Mouse (Mus musculus) forebrain, embryonic 16.5 days (tissue): Measurements from ENCODE around the gene Trpv5. TPM values are rescaled to one million over a fixed set of nuclear protein-coding genes. Genes with fewer than 3 reads are reported as not detected.

Experiments
- ATAC-seq: fragments of 200-750 bp; cut with Nextera tagmentation; 2 replicates; pipeline ENCODE4 v1.8.0; 2017; ENCODE audit warnings: mild to moderate bottlenecking, moderate library complexity
- H3K27ac ChIP-seq: fragments of 300-500 bp; sonication (generic); 2 replicates; pipeline ENCODE4 v1.5.1; 2014; ENCODE audit warnings: low read length, control low read depth
- H3K27me3 ChIP-seq: fragments of 300-500 bp; sonication (generic); replicated peaks from 2 replicates; pipeline ENCODE4 v1.6.1; 2014; ENCODE audit warnings: low read length; ENCODE audit not compliant: control insufficient read depth, insufficient read depth
- H3K36me3 ChIP-seq: fragments of 300-500 bp; sonication (generic); 2 replicates; pipeline ENCODE4 v1.6.1; 2014; ENCODE audit not compliant: control insufficient read depth, insufficient read depth
- H3K4me1 ChIP-seq: fragments of 300-500 bp; sonication (generic); replicated peaks from 2 replicates; pipeline ENCODE4 v1.6.1; 2014; ENCODE audit warnings: low read length; ENCODE audit not compliant: control insufficient read depth, insufficient read depth
- H3K4me2 ChIP-seq: fragments of 300-500 bp; sonication (generic); 2 replicates; pipeline ENCODE4 v1.6.1; 2014; ENCODE audit warnings: mild to moderate bottlenecking, low read length, control low read depth
- H3K4me3 ChIP-seq: fragments of 300-500 bp; sonication (generic); replicated peaks from 2 replicates; pipeline ENCODE4 v1.5.1; 2014; ENCODE audit warnings: mild to moderate bottlenecking, low read length, control low read depth
- H3K9ac ChIP-seq: fragments of 300-500 bp; sonication (generic); replicated peaks from 2 replicates; pipeline ENCODE4 v1.6.1; 2014; ENCODE audit warnings: low read depth, low read length, control low read depth
- H3K9me3 ChIP-seq: fragments of 300-500 bp; sonication (generic); 2 replicates; pipeline ENCODE4 v1.6.1; 2016; ENCODE audit warnings: low read length; ENCODE audit not compliant: control insufficient read depth
- WGBS: fragments of 180-500 bp; shearing (Covaris S2); extraction: QIAGEN DNeasy Blood & Tissue Kit; methylation state at CpG from one replicate; pipeline ENCODE4 v1.1.7; 2014; 5-methylcytosine and 5-hydroxymethylcytosine counted together
- polyA plus RNA-seq: library from polyadenylated mRNA; unstranded; fragments of >200 nt; fragmentation: Nextera tagmentation; extraction: Ambion mirVana; gene quantifications from 2 replicates; pipeline ENCODE4 v1.2.1, GENCODE M21; 2015

The Trpv5 gene
- polyA plus RNA-seq, 1 experiment from 2014 or later = not detected

DNA sequence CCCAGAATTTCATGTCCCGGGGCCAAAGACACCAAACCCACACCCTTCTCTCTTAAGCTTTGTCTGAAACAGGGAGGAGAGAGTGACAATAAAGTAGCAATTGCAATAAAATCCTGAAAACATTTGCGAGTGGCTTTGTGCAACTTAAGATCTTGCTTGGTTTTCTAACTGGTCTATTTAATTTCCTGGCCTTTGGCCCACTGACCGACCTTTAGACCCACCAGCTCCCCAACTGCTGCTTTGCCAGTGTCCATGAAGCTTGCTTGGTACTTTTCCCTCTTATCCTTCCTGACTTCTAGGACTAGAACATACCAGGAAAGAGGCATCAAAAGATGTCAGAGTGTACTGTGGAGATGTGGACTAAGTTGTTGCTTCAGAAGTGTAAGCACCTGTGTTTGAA lies 5.0 kb upstream of the Trpv5 start:
- Histone ChIP-seq H3K4me2 (no peak overlapping the region), H3K9me3 (no peaks in the 10 kb centered on the region), H3K4me1 (no peaks in the 10 kb centered on the region), H3K27me3 (no peaks in the 10 kb centered on the region), H3K4me3 (no peak overlapping the region), H3K9ac (no peak overlapping the region), H3K27ac (no peak overlapping the region), H3K36me3 (no peaks in the 10 kb centered on the region)
- WGBS = 86% methylated on average over 3 of the region's 3 CpGs
- no peak for ATAC-seq

DNA sequence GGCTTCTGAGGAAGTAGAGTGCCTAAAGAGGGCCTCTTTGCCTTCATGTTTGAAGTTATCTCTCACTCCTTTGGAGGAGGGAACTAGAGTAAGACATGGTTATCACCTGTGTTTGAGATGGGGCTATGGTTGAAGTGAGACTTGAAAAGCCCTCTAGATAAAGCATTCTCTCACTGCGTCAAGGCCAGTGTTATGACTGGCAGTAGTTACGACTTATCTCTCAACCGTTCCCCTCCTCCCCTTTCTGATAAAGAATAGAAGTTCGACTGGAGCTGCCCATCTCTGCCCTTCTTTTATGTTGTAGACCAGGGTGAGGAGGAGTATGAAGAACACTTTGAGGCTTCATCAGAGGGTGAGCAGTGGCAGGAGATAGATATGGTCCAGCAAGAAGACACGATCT lies 4.3 kb upstream of the Trpv5 start:
- Histone ChIP-seq H3K27me3 (no peaks in the 10 kb centered on the region), H3K4me2 (no peak overlapping the region), H3K4me3 (no peak overlapping the region), H3K4me1 (no peaks in the 10 kb centered on the region), H3K27ac (no peak overlapping the region), H3K9me3 (no peaks in the 10 kb centered on the region), H3K36me3 (no peaks in the 10 kb centered on the region), H3K9ac (no peak overlapping the region)
- ATAC-seq = no peak
- 93% methylated on average over 5 of the region's 5 CpGs for WGBS

DNA sequence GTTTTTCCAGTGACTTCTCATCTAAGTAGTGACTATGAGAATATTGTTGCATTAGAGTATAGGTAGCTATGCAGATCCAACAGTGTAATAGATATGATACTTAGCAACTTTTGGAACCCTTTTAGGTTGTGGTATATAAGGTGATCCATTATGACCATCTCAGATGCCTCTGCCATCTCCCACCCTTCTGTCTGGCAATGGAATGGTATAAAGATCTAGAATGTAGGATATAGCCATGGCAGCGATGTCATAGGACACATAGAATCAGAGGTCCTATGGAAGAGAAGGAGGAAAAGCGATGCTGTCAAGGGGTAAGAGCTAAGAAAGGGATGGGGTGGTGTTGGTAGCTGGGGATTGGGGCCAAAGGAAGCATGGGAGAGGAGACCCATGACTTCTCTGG lies 3.6 kb upstream of the Trpv5 start, which contains the start of gene Llcfc1:
TSS of gene Llcfc1 (plus strand) at position 301 of the 400 bp plus-strand sequence.
- ATAC-seq = no peak
- Histone ChIP-seq H3K9ac (no peak within 1 kb of the TSS), H3K27me3 (no peaks in the 10 kb centered on the region), H3K36me3 (no peaks in the 10 kb centered on the region), H3K9me3 (no peaks in the 10 kb centered on the region), H3K27ac (no peak within 1 kb of the TSS), H3K4me2 (no peak within 1 kb of the TSS), H3K4me1 (no peaks in the 10 kb centered on the region), H3K4me3 (no peak within 1 kb of the TSS)
- WGBS = 81% methylated on average over 2 of the region's 2 CpGs

DNA sequence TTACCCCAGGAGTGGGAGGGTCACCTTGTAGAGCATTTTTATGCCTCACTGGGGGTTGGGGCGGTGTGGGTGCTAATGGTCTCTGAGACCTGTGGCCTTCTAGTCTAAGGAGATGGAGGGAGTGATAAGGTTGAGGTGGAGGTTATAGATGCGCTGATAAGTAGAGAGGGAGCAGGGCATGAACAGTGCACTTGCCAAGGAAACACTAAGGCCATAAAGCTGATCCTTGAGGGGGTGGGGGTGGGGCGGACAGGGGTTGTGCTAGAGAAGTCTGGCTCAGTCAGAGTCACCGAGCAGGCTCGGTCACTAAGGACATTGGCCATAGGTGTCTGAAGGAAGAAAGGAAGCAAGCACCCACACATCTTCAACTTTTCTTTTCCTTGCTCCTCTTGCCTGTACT lies 1.1 kb upstream of the Trpv5 start:
- WGBS = 78% methylated on average over 5 of the region's 5 CpGs
- Histone ChIP-seq H3K4me3 (no peak overlapping the region), H3K27me3 (no peaks in the 10 kb centered on the region), H3K4me2 (no peak overlapping the region), H3K4me1 (no peaks in the 10 kb centered on the region), H3K36me3 (no peaks in the 10 kb centered on the region), H3K9me3 (no peaks in the 10 kb centered on the region), H3K9ac (no peak overlapping the region), H3K27ac (no peak overlapping the region)
- ATAC-seq = no peak

DNA sequence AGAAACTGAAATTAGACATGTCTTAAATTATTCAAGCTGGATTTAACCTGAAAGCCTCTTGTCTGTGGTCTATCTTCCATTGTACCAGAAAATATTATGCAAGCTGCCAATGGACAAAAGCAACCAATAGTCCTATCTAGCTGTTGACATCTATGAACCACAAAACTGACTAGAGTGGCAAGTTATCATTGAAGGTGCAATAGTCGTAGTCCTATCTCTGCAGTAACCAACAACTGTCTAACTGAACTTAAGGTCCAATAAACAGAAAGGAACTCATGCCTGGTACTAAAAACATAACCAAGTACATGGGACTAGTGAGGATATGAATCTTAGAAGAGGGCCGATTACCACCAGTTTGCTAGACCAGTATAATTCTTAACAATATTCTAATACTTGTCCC lies 4.0 kb downstream of the Trpv5 start:
- Histone ChIP-seq H3K9ac (no peak overlapping the region), H3K4me1 (no peaks in the 10 kb centered on the region), H3K9me3 (no peaks in the 10 kb centered on the region), H3K27me3 (no peaks in the 10 kb centered on the region), H3K4me2 (no peak overlapping the region), H3K4me3 (no peak overlapping the region), H3K36me3 (no peaks in the 10 kb centered on the region), H3K27ac (no peak overlapping the region)
- WGBS = 97% methylated on average over 2 of the region's 2 CpGs
- ATAC-seq = no peak

DNA sequence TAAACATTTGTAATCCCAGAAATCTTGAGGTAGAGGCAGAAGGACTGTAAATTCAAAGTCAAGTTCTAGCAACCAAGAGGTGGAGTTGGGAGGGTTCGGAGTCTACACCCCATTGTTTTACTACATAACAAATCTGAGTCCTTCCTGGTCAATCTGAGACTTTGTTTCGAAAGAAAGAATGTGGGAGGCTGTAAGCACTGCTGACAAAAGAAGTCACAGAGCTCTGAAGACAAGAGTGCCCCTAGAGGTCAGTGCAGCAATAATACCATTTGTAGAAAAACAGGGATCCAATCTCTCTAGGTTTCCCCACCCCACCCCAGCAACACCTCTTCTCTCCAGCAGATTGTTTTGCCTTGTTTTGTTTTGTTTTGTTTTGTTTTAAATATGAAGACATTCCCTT lies 18.2 kb downstream of the Trpv5 start:
- H3K27me3 ChIP-seq = no peaks in the 10 kb centered on the region
- H3K4me1 ChIP-seq = no peaks in the 10 kb centered on the region
- H3K4me3 ChIP-seq = no peak overlapping the region
- no peak overlapping the region for H3K27ac ChIP-seq
- no peaks in the 10 kb centered on the region for H3K36me3 ChIP-seq
- WGBS = 28% methylated on average over 2 of the region's 2 CpGs
- no peak for ATAC-seq
- no peak overlapping the region for H3K9ac ChIP-seq
- H3K9me3 ChIP-seq = no peaks in the 10 kb centered on the region
- no peak overlapping the region for H3K4me2 ChIP-seq

DNA sequence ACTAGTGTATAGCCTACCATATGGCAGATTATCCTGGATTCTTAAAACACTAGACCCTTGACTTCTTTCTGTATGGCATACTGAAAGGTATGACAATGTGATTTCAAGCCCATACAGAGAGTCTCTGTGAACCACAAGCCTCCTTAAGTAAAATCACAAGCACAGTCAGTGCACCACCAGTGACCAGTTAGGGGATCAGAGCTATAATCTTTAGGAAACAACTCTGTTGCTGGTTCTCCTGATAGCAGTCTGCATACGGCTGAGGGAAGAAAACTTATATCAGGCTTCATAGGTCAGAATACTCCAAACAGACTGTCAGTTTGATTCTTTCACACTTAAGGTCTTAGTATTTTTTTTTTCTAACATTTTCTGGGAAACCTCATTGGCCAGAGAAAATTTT lies 22.1 kb downstream of the Trpv5 start:
- H3K4me1 ChIP-seq = no peaks in the 10 kb centered on the region
- no peak overlapping the region for H3K27ac ChIP-seq
- no peak overlapping the region for H3K9ac ChIP-seq
- no peaks in the 10 kb centered on the region for H3K27me3 ChIP-seq
- no peaks in the 10 kb centered on the region for H3K9me3 ChIP-seq
- H3K4me2 ChIP-seq = no peak overlapping the region
- WGBS = 83% methylated on average over 1 of the region's 1 CpGs
- H3K4me3 ChIP-seq = no peak overlapping the region
- no peak for ATAC-seq
- no peaks in the 10 kb centered on the region for H3K36me3 ChIP-seq

DNA sequence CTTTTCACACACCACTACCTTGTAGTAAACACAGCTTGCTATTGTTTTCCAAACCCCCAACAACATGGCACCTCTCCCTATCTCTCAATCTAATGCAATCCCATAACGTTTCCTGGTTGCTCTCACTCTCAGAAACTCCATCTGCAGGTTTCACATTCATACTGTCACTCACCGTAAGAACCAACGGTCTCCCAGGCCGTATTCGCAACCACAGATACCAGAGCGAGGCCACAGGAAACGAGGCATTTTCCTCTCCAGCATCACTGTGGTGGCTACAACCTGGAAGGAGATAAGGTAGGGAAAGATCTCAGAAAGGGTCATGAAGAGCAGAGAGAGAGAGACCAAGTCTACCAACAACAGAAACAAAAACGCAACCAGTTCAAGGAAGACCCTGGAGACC lies 25.9 kb downstream of the Trpv5 start:
- no peaks in the 10 kb centered on the region for H3K27me3 ChIP-seq
- H3K36me3 ChIP-seq = no peaks in the 10 kb centered on the region
- no peaks in the 10 kb centered on the region for H3K4me1 ChIP-seq
- WGBS = 86% methylated on average over 8 of the region's 8 CpGs
- H3K4me3 ChIP-seq = no peak overlapping the region
- no peak for ATAC-seq
- H3K4me2 ChIP-seq = no peak overlapping the region
- no peak overlapping the region for H3K27ac ChIP-seq
- no peaks in the 10 kb centered on the region for H3K9me3 ChIP-seq
- H3K9ac ChIP-seq = no peak overlapping the region

DNA sequence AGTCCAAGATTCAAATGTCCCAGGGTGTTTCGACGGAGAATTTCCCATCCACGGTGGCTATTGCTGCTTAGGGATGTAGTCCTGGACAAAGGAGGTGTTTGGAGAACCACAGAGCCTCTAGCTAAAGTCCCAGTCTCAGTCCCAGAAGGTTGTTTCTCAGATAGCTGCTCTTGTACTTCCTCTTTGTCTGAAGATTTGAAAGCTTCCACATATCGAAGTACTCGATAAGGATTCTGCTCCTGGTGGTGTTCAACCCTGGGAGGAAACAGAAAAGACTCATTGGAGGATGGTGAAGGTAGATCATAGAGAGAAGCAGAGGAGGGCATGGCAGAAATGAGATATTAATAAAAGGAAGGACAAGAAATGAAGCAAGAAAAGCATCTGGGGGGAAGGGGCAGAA lies 27.4 kb downstream of the Trpv5 start:
- 92% methylated on average over 5 of the region's 5 CpGs for WGBS
- H3K9ac ChIP-seq = no peak overlapping the region
- no peak overlapping the region for H3K4me3 ChIP-seq
- no peak overlapping the region for H3K4me2 ChIP-seq
- no peaks in the 10 kb centered on the region for H3K36me3 ChIP-seq
- no peaks in the 10 kb centered on the region for H3K27me3 ChIP-seq
- no peak for ATAC-seq
- no peaks in the 10 kb centered on the region for H3K9me3 ChIP-seq
- no peaks in the 10 kb centered on the region for H3K4me1 ChIP-seq
- no peak overlapping the region for H3K27ac ChIP-seq

DNA sequence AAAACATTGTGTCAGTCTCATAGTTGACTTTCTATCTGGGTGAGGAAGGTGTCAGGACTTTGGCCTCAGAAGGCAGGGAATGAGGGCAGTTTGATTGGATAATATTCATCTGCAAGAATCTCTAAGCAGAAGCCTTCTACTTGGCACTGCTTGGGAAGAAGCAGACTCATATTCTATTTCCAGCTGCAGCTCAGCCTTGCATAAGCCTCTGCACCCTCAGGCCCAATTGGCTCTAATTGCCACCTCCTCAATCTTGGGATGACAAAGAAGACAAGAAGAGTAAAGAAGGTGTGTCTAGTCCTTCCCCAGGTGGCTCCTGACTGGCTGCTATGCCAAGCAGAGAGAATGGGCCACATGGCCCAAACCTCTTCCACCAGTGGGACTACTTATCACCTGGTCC lies 33.9 kb downstream of the Trpv5 start:
- ATAC-seq = no peak
- Histone ChIP-seq H3K4me1 (no peaks in the 10 kb centered on the region), H3K4me3 (no peak overlapping the region), H3K9me3 (no peaks in the 10 kb centered on the region), H3K9ac (no peak overlapping the region), H3K27ac (no peak overlapping the region), H3K36me3 (no peaks in the 10 kb centered on the region), H3K4me2 (no peak overlapping the region), H3K27me3 (no peaks in the 10 kb centered on the region)
